Mouse (Mus musculus) retina, embryonic 14.5 days (tissue): ENCODE measurements around the gene Plin3.
"Not testable (repeated sequence)": the region's sequence is repeated elsewhere in the genome, so short reads cannot be mapped to it uniquely, and the experiment has no call there.

ENCODE experiments used
- DNase-seq: peaks from one replicate; pipeline ENCODE4 v3.0.0-alpha.2; 2015; ENCODE audit warnings: low spot score

Plin3 gene

GRCm38 (mm10) chr17:56273986-56274385 lies 18.7 kb downstream of the Plin3 start:
- DNase-seq: no peak

GRCm38 (mm10) chr17:56273482-56273881 lies 19.2 kb downstream of the Plin3 start:
- DNase-seq: no peak

- DNase-seq: no peak
These were observed 20.0 kb downstream of the Plin3 start for GRCm38 (mm10) chr17:56272644-56273043.

GRCm38 (mm10) chr17:56271609-56272253 lies 20.9 kb downstream of the Plin3 start:
- no peak for DNase-seq

- no peak for DNase-seq
These were observed 22.9 kb downstream of the Plin3 start for GRCm38 (mm10) chr17:56269741-56270140.

- peak; percentile 83 for DNase-seq
These were observed 23.5 kb downstream of the Plin3 start for GRCm38 (mm10) chr17:56269153-56269630.

GRCm38 (mm10) chr17:56266271-56266670 lies 26.4 kb downstream of the Plin3 start:
- no peak for DNase-seq

GRCm38 (mm10) chr17:56265869-56266268 lies 26.8 kb downstream of the Plin3 start:
- DNase-seq: no peak

- no peak for DNase-seq
These were observed 27.7 kb downstream of the Plin3 start for GRCm38 (mm10) chr17:56265011-56265410.

- DNase-seq: peak; percentile 87
These were observed 28.7 kb downstream of the Plin3 start for GRCm38 (mm10) chr17:56264020-56264419.

GRCm38 (mm10) chr17:56262645-56263094 lies 30.0 kb downstream of the Plin3 start:
- no peak for DNase-seq

- DNase-seq: no peak
These were observed 31.5 kb downstream of the Plin3 start for GRCm38 (mm10) chr17:56261166-56261565.

- DNase-seq: no peak
These were observed 33.2 kb downstream of the Plin3 start for GRCm38 (mm10) chr17:56259301-56260037.

GRCm38 (mm10) chr17:56258812-56259211 lies 33.9 kb downstream of the Plin3 start:
- not testable (repeated sequence) for DNase-seq

- DNase-seq: not testable (repeated sequence)
These were observed 34.4 kb downstream of the Plin3 start for GRCm38 (mm10) chr17:56258269-56258668.

- DNase-seq: no peak
These were observed 35.3 kb downstream of the Plin3 start for GRCm38 (mm10) chr17:56257181-56257894.

- DNase-seq: peak; percentile 99
These were observed 36.3 kb downstream of the Plin3 start, which contains the start of gene Fem1a for GRCm38 (mm10) chr17:56256239-56256881. Gene Fem1a (plus strand): TSS chr17:56256810.

GRCm38 (mm10) chr17:56255863-56256238 lies 36.8 kb downstream of the Plin3 start:
- DNase-seq: peak; percentile 98

- DNase-seq: no peak
These were observed 37.2 kb downstream of the Plin3 start for GRCm38 (mm10) chr17:56255429-56255828.

GRCm38 (mm10) chr17:56254695-56255094 lies 38.0 kb downstream of the Plin3 start:
- no peak for DNase-seq

GRCm38 (mm10) chr17:56251136-56251829 lies 41.4 kb downstream of the Plin3 start:
- peak; percentile 82 for DNase-seq
